29 mouse cellular contexts compared by ENCODE assay signal in genomic region chr9:84084686-84085085, GRCm38 (mm10).
DNase-seq lines count a peak whose midpoint lies in the region; ATAC-seq lines count a peak whose summit lies in the region.
"Had no signal": no experiment of that assay in that cellular context is flagged by ENCODE, and none has a peak within 500 bp of the region (broad histone marks: within the 10 kb centered on the region; RNA-seq: fewer than 3 reads in every experiment).

No protein-coding gene starts in this region.

- no peaks in the 10 kb centered on the region for H3K36me3 ChIP-seq in forebrain, embryonic 15.5 days
- no peaks in the 10 kb centered on the region for H3K36me3 ChIP-seq in forebrain, embryonic 10.5 days (replicated peaks)
- H3K36me3 ChIP-seq: limb, embryonic 10.5 days; midbrain, embryonic 10.5 days had no signal

- H3K27ac ChIP-seq in forebrain, embryonic 15.5 days (replicated peaks), result no peak overlapping the region
- no peak overlapping the region for H3K27ac ChIP-seq in forebrain, embryonic 10.5 days
- H3K27ac ChIP-seq: hindbrain, embryonic 14.5 days; kidney, postnatal 0 days; left cerebral cortex, adult 2 months; limb, embryonic 10.5 days; macrophage; midbrain, embryonic 10.5 days had no signal

- 0 out of 2 replicates have a peak, but pooled peaks have one; percentile 26 for ATAC-seq in forebrain, embryonic 15.5 days (replicated peaks)
- ATAC-seq in megakaryocyte, adult 5-6 weeks (ENCODE audit: poor library complexity, severe bottlenecking), result no peak
- ATAC-seq: forebrain, postnatal 0 days; inflammation-experienced regulatory T-cells, adult 6 months; liver, postnatal 0 days; lung, postnatal 0 days; midbrain, embryonic 16.5 days; Patski had no signal

- H3K9ac ChIP-seq in forebrain, embryonic 15.5 days (replicated peaks), result no peak overlapping the region
- H3K9ac ChIP-seq: forebrain, postnatal 0 days; hindbrain, embryonic 14.5 days; liver, postnatal 0 days had no signal

- no peak overlapping the region for H3K4me3 ChIP-seq in forebrain, embryonic 15.5 days
- no peak overlapping the region for H3K4me3 ChIP-seq in forebrain, embryonic 10.5 days
- H3K4me3 ChIP-seq: left cerebral cortex, adult 2 months; limb, embryonic 10.5 days; midbrain, embryonic 10.5 days; myocyte had no signal

- no peak for DNase-seq in forebrain, embryonic 10.5 days (ENCODE audit: extremely low spot score, low spot score)
- DNase-seq in heart, postnatal 10 days, result peak; percentile 31 to 52
- DNase-seq in heart, postnatal 14 days, result no peak
- DNase-seq in cerebellum, adult 18-20 months, result peak; percentile 39 to 55
- peak; percentile 54 to 72 for DNase-seq in cerebellum, postnatal 10 days
- no peak for DNase-seq in neural tube, embryonic 10.5 days (ENCODE audit: extremely low spot score, low spot score)
- DNase-seq: adrenal gland, adult 8-10 months; B cell, adult 2 months; forebrain, postnatal 0 days; gastrocnemius, postnatal 14 days; kidney, adult 18-20 months; liver; liver, postnatal 0 days; thymus, postnatal 14 days had no signal

- intact Hi-C loops in heart, postnatal 10 days (cut with DNase I), result no loop called here
- intact Hi-C loops in heart, postnatal 14 days (cut with DNase I), result no loop called here

- 76% methylated on average over 5 of the region's 5 CpGs for WGBS in forebrain, embryonic 15.5 days
- 89% methylated on average over 5 of the region's 5 CpGs for WGBS in forebrain, embryonic 10.5 days

- H3K4me2 ChIP-seq in forebrain, embryonic 15.5 days (replicated peaks), result no peak overlapping the region
- H3K4me2 ChIP-seq: hindbrain, embryonic 14.5 days had no signal

- H3K9me3 ChIP-seq in forebrain, embryonic 15.5 days, result no peaks in the 10 kb centered on the region
- H3K9me3 ChIP-seq in forebrain, embryonic 10.5 days, result no peaks in the 10 kb centered on the region
- H3K9me3 ChIP-seq: G1E; limb, embryonic 10.5 days; midbrain, embryonic 10.5 days had no signal

- no peaks in the 10 kb centered on the region for H3K4me1 ChIP-seq in forebrain, embryonic 15.5 days
- H3K4me1 ChIP-seq in forebrain, embryonic 10.5 days, result no peaks in the 10 kb centered on the region
- H3K4me1 ChIP-seq: limb, embryonic 10.5 days; midbrain, embryonic 10.5 days had no signal

- no peaks in the 10 kb centered on the region for H3K27me3 ChIP-seq in forebrain, embryonic 15.5 days
- no peaks in the 10 kb centered on the region for H3K27me3 ChIP-seq in forebrain, embryonic 10.5 days (ENCODE audit: poor library complexity, severe bottlenecking)
- H3K27me3 ChIP-seq: CH12.LX, Patski had no signal

Comparison
In these comparisons a context has a peak if more than half of its experiments do, and no peak if none do; other contexts are left out.
1. DNase-seq: peak in heart, postnatal 10 days (2 of 2), cerebellum, adult 18-20 months (2 of 2) and cerebellum, postnatal 10 days (2 of 2); none in forebrain, embryonic 10.5 days (single experiment), heart, postnatal 14 days (0 of 2) and neural tube, embryonic 10.5 days (single experiment).